Mouse (Mus musculus): ENCODE measurements at regions not wholly inside any gene's neighbourhood (a gene's known extent, or its start where the extent isn't known, plus 50 kb on each side); places are given as distances from the start of the nearest gene placed in this dataset.
A peak's percentile ranks its signal among the peaks of the same experiment; 100 is the strongest.

DNA sequence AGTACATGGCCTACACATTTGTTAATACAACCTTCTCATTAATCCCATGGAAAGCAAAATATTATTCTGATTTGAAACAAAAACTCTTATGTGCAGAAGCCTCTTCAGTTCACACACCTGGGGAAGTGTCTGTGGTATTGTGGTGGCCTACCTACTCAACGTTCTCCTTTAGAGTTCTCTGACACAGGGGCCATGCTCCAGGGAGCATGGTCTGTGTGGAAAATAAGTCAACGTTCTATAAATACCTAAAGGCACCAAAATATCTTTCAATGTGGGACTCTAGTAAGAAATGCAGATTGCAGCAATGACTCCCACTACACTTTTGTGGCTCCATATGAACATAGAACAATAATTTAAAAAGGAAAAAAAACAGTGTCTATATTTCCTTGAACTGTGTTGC, 489.0 kb upstream of the A1bg start:
- no peak for DNase-seq (ENCODE audit: low spot score in 2 of 2)

GRCm38 (mm10) chr15:61410789-61411188, 488.0 kb upstream of the A1bg start:
- DNase-seq (ENCODE audit: low spot score in 2 of 2): no peak

GRCm38 (mm10) chr15:61408621-61409020, 485.8 kb upstream of the A1bg start:
- DNase-seq (ENCODE audit: low spot score in 2 of 2): no peak

DNA sequence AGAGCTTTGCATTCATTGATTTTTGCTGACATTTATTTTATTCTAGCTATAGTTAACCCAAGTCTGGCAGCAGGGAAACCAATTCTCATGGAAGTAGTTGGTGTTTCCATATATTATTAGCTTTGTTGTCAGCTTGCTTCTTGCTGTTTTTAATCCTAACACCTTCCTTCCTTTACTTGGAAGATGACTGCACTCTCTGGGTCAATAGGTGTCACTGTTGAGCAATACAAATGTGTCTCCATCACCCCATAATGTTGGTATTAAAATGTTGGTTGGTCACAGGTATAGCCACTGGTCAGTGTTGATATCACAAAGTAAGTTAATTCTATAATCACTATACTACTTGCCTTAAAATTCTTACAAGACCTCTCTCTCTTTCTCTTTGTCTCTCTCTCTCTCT, 477.9 kb upstream of the A1bg start:
- DNase-seq (ENCODE audit: low spot score in 2 of 2): no peak

- no peak for DNase-seq (ENCODE audit: low spot score in 2 of 2)
Measured at GRCm38 (mm10) chr15:61399971-61400370, 477.2 kb upstream of the A1bg start.

DNA sequence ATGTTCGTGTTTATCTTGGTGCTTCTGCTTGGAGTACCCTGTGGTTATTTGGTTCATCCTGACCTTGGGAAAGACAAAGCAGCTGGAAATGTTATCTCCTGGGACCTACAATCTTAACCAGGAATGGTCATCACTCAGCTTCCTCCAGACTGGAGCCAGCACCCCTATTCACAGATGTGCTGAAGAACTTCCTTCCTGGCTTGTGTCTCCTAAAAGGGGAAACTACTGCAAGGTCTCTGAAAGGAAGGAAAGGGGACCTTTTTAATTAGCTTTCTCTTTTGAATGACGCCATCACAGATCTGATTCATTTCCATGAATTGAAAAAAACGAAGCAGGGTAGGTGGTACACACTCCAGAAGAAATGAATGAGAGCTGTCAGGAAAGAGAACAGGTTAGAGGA, 476.0 kb upstream of the A1bg start:
- DNase-seq (ENCODE audit: low spot score in 2 of 2): no peak

- no peak for DNase-seq (ENCODE audit: low spot score in 2 of 2)
Measured at GRCm38 (mm10) chr15:61397061-61397460, 474.2 kb upstream of the A1bg start.

GRCm38 (mm10) chr15:61395296-61395826, 472.5 kb upstream of the A1bg start:
- DNase-seq (ENCODE audit: low spot score in 2 of 2): peak; percentile 7 to 14

DNA sequence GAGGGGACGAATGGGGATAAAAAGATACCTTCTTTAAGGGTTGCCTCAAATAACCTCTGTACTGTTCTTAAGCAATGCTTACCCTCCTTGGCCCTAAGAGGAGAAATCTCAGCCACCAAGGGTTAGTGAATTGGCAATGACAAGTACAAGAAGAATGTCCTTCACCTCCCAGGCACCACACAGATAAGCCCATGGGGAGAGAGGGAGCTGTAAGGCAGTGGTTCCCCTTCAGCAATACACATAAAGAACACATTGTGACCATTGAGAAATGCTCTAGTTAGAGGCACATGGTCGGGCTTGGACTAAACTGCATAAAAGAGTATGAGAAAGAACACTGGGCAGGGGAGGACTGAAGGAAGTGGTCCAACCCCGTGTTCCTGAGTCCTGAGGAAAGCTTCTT, 457.9 kb upstream of the A1bg start:
- no peak for DNase-seq (ENCODE audit: low spot score in 2 of 2)

- no peak for DNase-seq (ENCODE audit: low spot score in 2 of 2)
Measured at GRCm38 (mm10) chr15:61366276-61366675, 443.5 kb upstream of the A1bg start.

DNA sequence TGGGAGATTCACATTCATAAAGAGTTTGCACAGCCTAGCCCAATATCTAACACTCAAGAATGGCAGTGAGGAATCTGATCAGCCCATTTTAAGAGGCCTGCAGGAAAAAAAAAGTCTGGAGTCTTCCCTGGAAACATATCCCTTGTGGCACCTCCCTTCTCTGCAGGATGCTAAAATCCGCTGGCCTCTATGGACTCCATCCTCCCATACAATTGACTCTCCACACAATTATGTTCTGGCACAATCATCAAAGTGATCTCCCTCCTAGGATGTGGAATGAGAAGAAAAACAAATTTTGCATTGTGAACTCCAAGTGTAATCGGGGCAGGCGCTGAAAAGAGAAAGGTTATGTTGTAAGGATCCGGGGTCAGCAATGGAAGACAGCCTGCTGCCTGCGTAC, 442.7 kb upstream of the A1bg start:
- no peak for DNase-seq (ENCODE audit: low spot score in 2 of 2)

GRCm38 (mm10) chr15:61364461-61364860, 441.6 kb upstream of the A1bg start:
- DNase-seq (ENCODE audit: low spot score in 2 of 2): no peak

GRCm38 (mm10) chr15:61361254-61361653, 438.4 kb upstream of the A1bg start:
- no peak for DNase-seq (ENCODE audit: low spot score in 2 of 2)

DNA sequence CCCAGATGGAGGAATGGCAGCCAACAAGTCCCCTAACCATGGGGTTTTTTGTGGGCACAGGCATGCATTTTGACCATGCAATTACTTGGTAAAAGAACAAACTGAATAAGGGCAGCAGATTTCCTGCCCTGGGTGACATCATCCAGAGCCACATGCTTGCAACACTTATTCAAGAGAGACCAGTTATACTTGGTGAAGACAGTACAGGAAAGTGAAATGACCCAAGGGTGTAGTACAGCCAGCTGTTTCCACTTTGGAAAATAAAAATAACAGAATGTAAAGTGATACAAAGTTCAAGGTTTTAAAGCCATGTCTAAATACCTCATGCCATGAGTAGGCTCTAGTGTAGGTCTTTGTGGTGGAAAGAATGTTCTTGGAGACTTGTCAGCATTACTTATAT, 432.5 kb upstream of the A1bg start:
- DNase-seq (ENCODE audit: low spot score in 2 of 2): no peak

- DNase-seq (ENCODE audit: low spot score in 2 of 2): no peak
Measured at GRCm38 (mm10) chr15:61351729-61352342, 429.0 kb upstream of the A1bg start.

DNA sequence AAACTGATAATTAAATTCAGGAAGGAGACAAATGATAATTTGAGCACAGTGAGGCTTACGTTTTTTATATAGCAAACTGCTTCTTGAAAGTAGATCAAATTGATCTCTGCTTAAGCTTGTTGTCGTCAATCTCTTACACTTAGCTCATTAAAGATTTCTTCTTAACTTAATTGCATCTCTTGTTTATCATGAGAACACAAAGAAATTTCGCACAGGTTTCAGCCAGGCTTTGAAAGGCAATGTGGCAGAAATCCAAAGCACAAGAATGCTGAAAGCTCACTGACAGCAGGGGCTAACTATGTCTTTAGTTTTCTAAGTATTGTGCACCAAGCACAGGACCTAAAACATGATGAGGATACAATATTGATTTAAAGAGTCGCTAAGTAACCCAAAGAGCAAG, 422.3 kb upstream of the A1bg start:
- DNase-seq (ENCODE audit: low spot score in 2 of 2): no peak

DNA sequence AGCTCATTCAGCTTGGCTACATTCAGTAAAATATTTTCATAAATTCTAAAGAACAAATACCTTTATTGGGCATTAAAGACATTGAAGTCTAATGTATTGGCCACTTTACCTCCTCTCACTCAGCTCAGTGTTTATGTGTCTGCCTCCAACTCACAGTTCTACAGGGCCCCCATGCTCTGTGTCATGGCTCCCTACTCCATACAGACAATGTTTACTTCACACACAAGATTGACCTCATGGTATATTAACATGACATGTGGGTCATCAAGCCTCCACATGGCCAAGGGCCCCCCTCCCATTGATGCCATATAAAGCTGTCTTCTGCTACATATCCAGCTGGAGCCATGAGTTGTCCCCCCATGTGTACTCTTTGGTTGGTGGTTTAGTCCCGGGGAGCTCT, 419.8 kb upstream of the A1bg start:
- no peak for DNase-seq (ENCODE audit: low spot score in 2 of 2)

DNA sequence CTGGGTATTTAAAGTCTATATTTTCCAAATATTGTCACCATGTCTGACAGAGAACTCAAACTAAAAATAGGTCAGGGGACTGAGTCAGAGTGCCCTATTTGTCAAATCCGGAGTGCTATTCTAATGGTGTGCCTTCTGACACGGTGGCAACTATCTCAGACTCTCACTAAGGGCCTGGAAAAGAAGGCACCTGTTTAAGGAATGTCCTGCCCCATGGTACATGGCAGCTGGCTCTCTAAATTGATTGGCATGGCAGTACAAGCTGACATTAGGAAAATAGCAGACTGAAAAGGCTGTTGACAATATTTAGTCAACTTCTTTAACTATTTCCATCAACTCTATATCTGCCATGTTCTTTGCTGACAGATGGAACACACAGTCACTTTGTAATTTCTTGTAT, 405.1 kb upstream of the A1bg start:
- DNase-seq (ENCODE audit: low spot score in 2 of 2): no peak

DNA sequence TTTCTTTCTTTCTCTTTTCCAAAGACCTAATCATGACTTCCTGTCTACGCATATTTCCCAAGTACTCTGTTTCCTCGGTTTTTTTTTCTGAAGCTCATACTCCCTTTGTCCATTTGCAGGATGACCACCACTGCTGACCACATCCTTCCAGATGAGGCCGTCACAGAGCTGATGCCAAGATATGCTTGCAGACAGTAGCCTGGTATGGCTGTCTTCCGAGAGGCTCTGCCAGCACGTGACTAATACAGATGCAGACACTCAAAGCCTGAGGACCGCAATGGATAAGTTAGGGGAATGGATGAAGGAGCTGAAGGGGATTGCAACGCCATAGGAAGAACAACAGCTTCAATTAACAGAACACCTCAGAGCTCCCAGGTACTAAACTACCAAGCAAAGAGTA, 399.4 kb upstream of the A1bg start:
- DNase-seq (ENCODE audit: low spot score in 2 of 2): no peak

GRCm38 (mm10) chr15:61309452-61310165, 386.8 kb upstream of the A1bg start:
- DNase-seq (ENCODE audit: low spot score in 2 of 2): no peak

GRCm38 (mm10) chr15:61308936-61309335, 386.1 kb upstream of the A1bg start:
- no peak for DNase-seq (ENCODE audit: low spot score in 2 of 2)

GRCm38 (mm10) chr15:61304546-61304945, 381.7 kb upstream of the A1bg start:
- DNase-seq (ENCODE audit: low spot score in 2 of 2): no peak

DNA sequence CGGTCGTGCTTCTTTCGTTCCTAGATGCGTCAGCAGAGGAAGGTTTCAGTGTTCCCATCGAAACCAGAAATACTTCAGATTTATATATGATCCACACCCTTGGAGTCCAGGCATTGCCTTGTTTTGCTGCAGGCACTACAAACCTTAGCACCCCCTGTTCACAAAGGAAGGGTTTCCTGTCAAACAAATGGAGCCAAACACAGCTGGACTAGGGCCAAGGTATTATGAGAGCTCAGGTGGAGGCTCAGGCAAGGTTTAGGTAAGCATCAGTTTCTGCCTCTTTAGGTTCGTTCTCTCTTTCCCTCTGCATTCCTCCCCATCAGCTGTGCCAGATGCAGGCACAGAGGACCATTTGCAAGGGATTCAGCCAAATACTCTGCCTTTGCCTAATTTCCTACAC, 377.0 kb upstream of the A1bg start:
- no peak for DNase-seq (ENCODE audit: low spot score in 2 of 2)
